ENCODE assay signal across 10 mouse cellular contexts in the genomic region with DNA sequence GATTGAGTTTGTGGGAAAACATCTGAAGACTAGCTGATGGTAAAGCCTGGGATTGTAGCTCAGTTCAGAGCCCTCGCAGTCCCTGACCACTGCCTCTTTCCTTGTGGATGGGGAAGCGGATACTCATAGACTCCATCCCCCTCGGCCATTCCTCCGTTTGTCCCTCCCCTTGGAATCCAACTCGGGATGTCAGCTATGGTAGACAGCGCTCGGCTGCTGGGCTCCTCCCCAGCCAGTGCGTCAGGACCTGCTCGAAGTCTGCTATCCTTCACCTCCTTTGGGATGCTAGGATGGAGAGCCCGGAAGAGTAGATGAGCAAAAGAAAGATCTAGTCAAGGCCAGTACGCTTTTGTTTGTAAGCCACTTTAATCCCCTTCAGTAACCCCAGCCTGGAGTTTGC. TPM values are rescaled to one million over a fixed set of nuclear protein-coding genes. Genes with fewer than 3 reads are reported as not detected.
A peak's percentile ranks its signal among the peaks of the same experiment; 100 is the strongest.
DNase-seq lines count a peak whose midpoint lies in the region; ATAC-seq lines count a peak whose summit lies in the region.
"Had no signal": no experiment of that assay in that cellular context is flagged by ENCODE, and none has a peak within 500 bp of the region (broad histone marks: within the 10 kb centered on the region; RNA-seq: fewer than 3 reads in every experiment).

No protein-coding gene starts in this region.

- H3K9me3 ChIP-seq in hindbrain, embryonic 11.5 days (ENCODE audit: control insufficient read depth, low read length) = no peaks in the 10 kb centered on the region
- H3K9me3 ChIP-seq in hindbrain, embryonic 12.5 days (replicated peaks) = no peaks in the 10 kb centered on the region
- H3K9me3 ChIP-seq in neural tube, embryonic 13.5 days = no peaks in the 10 kb centered on the region
- H3K9me3 ChIP-seq: midbrain, embryonic 13.5 days had no signal

- no peaks in the 10 kb centered on the region for H3K36me3 ChIP-seq in hindbrain, embryonic 11.5 days (ENCODE audit: control insufficient read depth, insufficient read depth, low read length)
- no peaks in the 10 kb centered on the region for H3K36me3 ChIP-seq in hindbrain, embryonic 12.5 days
- 0 out of 2 replicates have a peak, but pooled peaks cover 4% of the 10 kb centered on the region for H3K36me3 ChIP-seq in neural tube, embryonic 13.5 days
- H3K36me3 ChIP-seq: midbrain, embryonic 13.5 days had no signal

- no peak overlapping the region for H3K27ac ChIP-seq in hindbrain, embryonic 11.5 days (ENCODE audit: low read depth, low read length)
- H3K27ac ChIP-seq in hindbrain, embryonic 12.5 days = no peak overlapping the region
- no peak overlapping the region for H3K27ac ChIP-seq in neural tube, embryonic 13.5 days (replicated peaks)
- H3K27ac ChIP-seq: left cerebral cortex, adult 2 months; midbrain, embryonic 13.5 days had no signal

- H3K27me3 ChIP-seq in hindbrain, embryonic 11.5 days (ENCODE audit: control insufficient read depth, insufficient read depth, low read length) = no peaks in the 10 kb centered on the region
- no peaks in the 10 kb centered on the region for H3K27me3 ChIP-seq in hindbrain, embryonic 12.5 days
- H3K27me3 ChIP-seq in neural tube, embryonic 13.5 days = no peaks in the 10 kb centered on the region
- H3K27me3 ChIP-seq: midbrain, embryonic 13.5 days had no signal

- H3K9ac ChIP-seq in hindbrain, embryonic 11.5 days (ENCODE audit: low read depth, low read length) = 0 out of 2 replicates have a peak overlapping the region, but pooled peaks have one; percentile 7
- H3K9ac ChIP-seq in hindbrain, embryonic 12.5 days = no peak overlapping the region
- peak overlapping the region; percentile 38; the same call in 1 of the 2 replicates for H3K9ac ChIP-seq in neural tube, embryonic 13.5 days

- 25% methylated on average over 11 of the region's 11 CpGs for WGBS in hindbrain, embryonic 11.5 days
- 39% methylated on average over 11 of the region's 11 CpGs for WGBS in hindbrain, embryonic 12.5 days
- WGBS in neural tube, embryonic 13.5 days = 34% methylated on average over 11 of the region's 11 CpGs

- no peak for ATAC-seq in hindbrain, embryonic 11.5 days (ENCODE audit: low FRiP score)
- no peak for ATAC-seq in hindbrain, embryonic 12.5 days (ENCODE audit: low FRiP score)
- ATAC-seq in neural tube, embryonic 13.5 days (ENCODE audit: low read depth) = no peak

- H3K4me3 ChIP-seq in hindbrain, embryonic 11.5 days (ENCODE audit: low read depth, low read length) = no peak overlapping the region
- no peak overlapping the region for H3K4me3 ChIP-seq in hindbrain, embryonic 12.5 days
- no peak overlapping the region for H3K4me3 ChIP-seq in neural tube, embryonic 13.5 days
- H3K4me3 ChIP-seq: left cerebral cortex, adult 2 months; midbrain, embryonic 13.5 days had no signal

- no peak for DNase-seq in hindbrain, embryonic 11.5 days (ENCODE audit: low spot score)
- no peak for DNase-seq in neural tube, embryonic 10.5 days (ENCODE audit: extremely low spot score, low spot score)
- DNase-seq in heart, postnatal 4 days = peak; percentile 49
- no peak for DNase-seq in right cerebral cortex, adult 2 months (ENCODE audit: low spot score in 2 of 2)
- no peak for DNase-seq in ovary, postnatal 10 days (ENCODE audit: low spot score)
- no peak for DNase-seq in spleen, postnatal 10 days (ENCODE audit: low spot score in 2 of 2)

- no peak overlapping the region for H3K4me2 ChIP-seq in hindbrain, embryonic 11.5 days (replicated peaks; ENCODE audit: low read depth, low read length)
- no peak overlapping the region for H3K4me2 ChIP-seq in hindbrain, embryonic 12.5 days (replicated peaks)
- H3K4me2 ChIP-seq in neural tube, embryonic 13.5 days = no peak overlapping the region
- H3K4me2 ChIP-seq: midbrain, embryonic 13.5 days had no signal

- H3K4me1 ChIP-seq in hindbrain, embryonic 11.5 days (replicated peaks; ENCODE audit: control insufficient read depth, insufficient read depth, low read length) = no peaks in the 10 kb centered on the region
- H3K4me1 ChIP-seq in hindbrain, embryonic 12.5 days = peaks cover 4% of the 10 kb centered on the region; the same call in 1 of the 2 replicates
- peaks cover 10% of the 10 kb centered on the region for H3K4me1 ChIP-seq in neural tube, embryonic 13.5 days (replicated peaks)

RNA-seq across cellular contexts. Expression of a gene that starts 5.2 kb away (rescaled TPM):
- 105 and 118 TPM in 2 replicates for polyA plus RNA-seq in hindbrain, embryonic 11.5 days (2014; fragmentation: Nextera tagmentation; extraction: Ambion mirVana)
- polyA plus RNA-seq in hindbrain, embryonic 12.5 days (2016; fragmentation: Nextera tagmentation; extraction: Ambion mirVana) = 87.6 and 90.5 TPM in 2 replicates
- polyA plus RNA-seq in neural tube, embryonic 13.5 days (2015; fragmentation: Nextera tagmentation; extraction: Ambion mirVana) = 52.0 and 57.6 TPM in 2 replicates
- total RNA-seq in heart, postnatal 4 days (2021) = 10 to 100 TPM; 24.0 to 29.8 TPM
